Mouse (Mus musculus) heart, postnatal 0 days (tissue): Measurements from ENCODE around the gene Atp8a1. TPM values are rescaled to one million over a fixed set of nuclear protein-coding genes. Genes with fewer than 3 reads are reported as not detected.

Experiments
- ATAC-seq: fragments of 200-750 bp; cut with Nextera tagmentation; 2 replicates; pipeline ENCODE4 v1.8.0; 2017; ENCODE audit warnings: low read depth, moderate number of reproducible peaks, moderate library complexity; ENCODE audit not compliant: insufficient read depth
- DNase-seq: peaks from one replicate; pipeline ENCODE4 v3.0.0-alpha.2; 2016; ENCODE audit warnings: low spot score
- H3K27ac ChIP-seq: fragments of 300-500 bp; sonication (generic); 2 replicates; pipeline ENCODE4 v1.5.1; 2014; ENCODE audit warnings: low read depth, mild to moderate bottlenecking
- H3K27me3 ChIP-seq: fragments of 300-500 bp; sonication (generic); 2 replicates; pipeline ENCODE4 v1.6.1; 2014; ENCODE audit warnings: low read length, mixed read lengths; ENCODE audit not compliant: control insufficient read depth, insufficient read depth
- H3K36me3 ChIP-seq: fragments of 300-500 bp; sonication (generic); replicated peaks from 2 replicates; pipeline ENCODE4 v1.6.1; 2014; ENCODE audit warnings: low read length, mixed read lengths; ENCODE audit not compliant: control insufficient read depth, insufficient read depth
- H3K4me1 ChIP-seq: fragments of 300-500 bp; sonication (generic); 2 replicates; pipeline ENCODE4 v1.6.1; 2014; ENCODE audit warnings: antibody characterized with exemption; ENCODE audit not compliant: control insufficient read depth, insufficient read depth
- H3K4me2 ChIP-seq: fragments of 300-500 bp; sonication (generic); 2 replicates; pipeline ENCODE4 v1.6.1; 2014; ENCODE audit warnings: low read depth, mild to moderate bottlenecking, low read length, moderate library complexity
- H3K4me3 ChIP-seq: fragments of 300-500 bp; sonication (generic); 2 replicates; pipeline ENCODE4 v1.5.1; 2014; ENCODE audit warnings: low read depth, low read length
- H3K9ac ChIP-seq: fragments of 300-500 bp; sonication (generic); replicated peaks from 2 replicates; pipeline ENCODE4 v1.6.1; 2014; ENCODE audit warnings: low read depth, low read length, mixed read lengths
- H3K9me3 ChIP-seq: fragments of 300-500 bp; sonication (generic); replicated peaks from 2 replicates; pipeline ENCODE4 v1.6.1; 2016; ENCODE audit warnings: low read length; ENCODE audit not compliant: control insufficient read depth
- CTCF ChIP-seq: IDR thresholded peaks from 2 replicates; pipeline ENCODE4 v1.5.1; 2016; ENCODE audit warnings: antibody characterized with exemption, control low read depth, low read depth
- EP300 ChIP-seq: IDR thresholded peaks from 2 replicates; pipeline ENCODE4 v1.6.1; 2016; ENCODE audit warnings: antibody characterized with exemption, low read depth
- WGBS: fragments of 180-500 bp; shearing (Covaris S2); extraction: QIAGEN DNeasy Blood & Tissue Kit; methylation state at CpG from one replicate; pipeline ENCODE4 v1.1.7; 2014; 5-methylcytosine and 5-hydroxymethylcytosine counted together
- polyA plus RNA-seq: library from polyadenylated mRNA; unstranded; fragments of >200 nt; fragmentation: Nextera tagmentation; extraction: Ambion mirVana; gene quantifications from 2 replicates; pipeline ENCODE4 v1.2.1, GENCODE M21; 2015
- total RNA-seq: library from RNA; depleted of rRNA; stranded (reverse); fragments of >200 nt; gene quantifications from 2 replicates; pipeline ENCODE4 v1.2.3, GENCODE M21; 2014; ENCODE audit warnings: low replicate concordance

Gene Atp8a1
- total and polyA plus RNA-seq, 2 experiments from 2014 or later, result 5.8 to 17.0 TPM

DNA sequence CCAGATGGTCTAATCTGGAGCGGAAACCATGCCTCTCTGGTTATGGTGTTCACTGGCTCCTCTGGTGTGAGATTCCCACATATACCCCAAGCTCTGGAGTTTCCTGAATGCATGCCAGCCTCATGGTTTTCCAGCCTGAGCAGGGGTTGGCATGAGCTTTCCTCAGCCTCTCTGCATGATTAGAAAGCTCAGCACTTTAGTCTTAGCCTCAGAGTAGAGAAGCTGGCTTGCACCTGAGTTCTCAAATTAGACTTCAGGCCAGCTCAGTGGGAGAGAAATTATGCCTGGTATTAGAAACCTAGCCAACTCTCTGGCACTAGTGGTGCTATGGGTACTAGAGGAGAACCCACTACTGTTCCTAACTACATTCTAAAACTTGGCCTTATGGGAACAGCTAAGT, 111.5 kb downstream of the Atp8a1 start:
- H3K4me2 ChIP-seq, result no peak overlapping the region
- DNase-seq (peak; percentile 18), ATAC-seq (peak; percentile 60; the same call in 1 of the 2 replicates)
- H3K9ac ChIP-seq, result no peak overlapping the region
- WGBS, result 88% methylated on average over 1 of the region's 1 CpGs
- H3K36me3 ChIP-seq, result no peaks in the 10 kb centered on the region
- no peaks in the 10 kb centered on the region for H3K9me3 ChIP-seq
- H3K4me3 ChIP-seq, result no peak overlapping the region
- no peaks in the 10 kb centered on the region for H3K27me3 ChIP-seq
- peak overlapping the region; percentile 19; the same call in 1 of the 2 replicates for H3K27ac ChIP-seq
- no peaks in the 10 kb centered on the region for H3K4me1 ChIP-seq
- TF ChIP-seq CTCF (no peak), EP300 (no peak)

DNA sequence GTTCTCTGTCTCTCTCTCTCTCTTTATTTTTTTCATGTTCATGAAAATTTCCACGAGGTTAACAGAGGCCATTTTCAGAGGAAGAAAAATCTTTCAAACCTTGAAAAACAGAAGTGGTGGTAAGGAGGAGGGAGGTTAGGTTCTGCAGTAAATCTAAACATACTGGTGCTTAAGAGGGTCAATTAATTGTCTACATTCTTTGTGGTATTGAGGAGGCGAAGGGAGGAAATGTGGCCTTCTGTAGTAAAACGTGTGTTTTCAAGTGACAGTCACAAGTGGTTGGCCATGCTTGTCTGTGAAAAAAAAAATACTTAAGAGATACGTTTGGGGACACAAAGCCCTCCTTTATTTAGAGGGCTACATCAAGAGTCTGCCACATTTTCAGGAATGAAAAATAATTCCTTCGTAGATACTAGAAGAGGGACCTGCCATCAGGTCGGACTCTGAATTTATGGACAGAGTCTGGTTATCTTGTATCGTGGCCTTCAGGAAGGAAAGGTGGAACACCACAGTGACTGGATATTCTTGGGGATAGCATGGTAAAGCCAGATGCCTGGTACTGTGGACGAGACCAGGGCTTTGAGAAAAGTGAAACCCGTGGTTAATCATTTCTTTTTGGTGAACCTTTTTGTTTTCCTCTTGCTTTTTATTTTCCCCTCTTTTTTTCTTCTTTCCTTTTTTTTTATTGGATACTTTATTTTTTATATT, 113.5 kb downstream of the Atp8a1 start:
- DNase-seq (no peak), ATAC-seq (no peak)
- no peaks in the 10 kb centered on the region for H3K9me3 ChIP-seq
- no peak overlapping the region for H3K4me3 ChIP-seq
- no peak overlapping the region for H3K4me2 ChIP-seq
- no peak overlapping the region for H3K9ac ChIP-seq
- H3K4me1 ChIP-seq, result no peaks in the 10 kb centered on the region
- H3K27ac ChIP-seq, result no peak overlapping the region
- peaks cover 7% of the 10 kb centered on the region for H3K36me3 ChIP-seq
- TF ChIP-seq EP300 (no peak), CTCF (no peak)
- H3K27me3 ChIP-seq, result no peaks in the 10 kb centered on the region
- WGBS, result 66% methylated on average over 9 of the region's 9 CpGs

DNA sequence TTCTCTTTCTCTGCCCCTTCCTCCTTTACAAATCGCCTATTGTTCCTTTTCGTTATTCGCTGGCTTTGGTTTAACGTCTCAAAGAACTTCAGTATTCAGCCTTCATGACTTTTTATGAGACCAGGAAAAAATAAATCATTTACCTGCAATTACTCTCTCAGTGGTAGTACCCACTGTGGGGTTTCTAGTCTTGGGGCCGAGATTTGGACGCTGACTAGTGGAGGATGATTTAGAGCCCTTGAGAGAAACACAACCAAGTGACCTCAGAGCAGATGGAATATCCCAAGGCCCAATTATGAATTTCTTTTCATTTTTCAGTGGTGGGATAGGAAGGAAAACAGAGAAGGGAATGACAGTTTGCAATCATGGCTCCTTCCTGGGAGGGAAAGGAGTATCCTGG, 114.1 kb downstream of the Atp8a1 start:
- no peak overlapping the region for H3K4me3 ChIP-seq
- no peak for DNase-seq

DNA sequence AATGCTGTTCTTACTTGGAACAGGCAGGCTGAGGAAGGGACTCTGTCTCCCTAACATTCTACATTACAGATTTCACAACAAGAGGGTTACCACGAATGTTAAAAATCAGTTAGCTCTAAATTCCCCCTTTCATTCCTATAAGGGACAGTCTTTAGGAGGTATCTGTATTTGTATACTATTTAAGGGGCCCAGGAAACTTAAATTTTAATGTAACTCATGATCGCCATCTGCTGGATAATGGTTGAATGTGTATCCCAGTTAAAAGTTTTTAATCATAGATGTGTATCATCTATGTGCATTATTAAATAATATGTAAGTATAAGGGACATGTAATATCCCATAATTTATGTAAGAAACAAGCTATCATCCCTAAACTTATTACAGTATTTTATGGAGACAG, 119.5 kb downstream of the Atp8a1 start:
- no peak overlapping the region for H3K9ac ChIP-seq
- H3K27ac ChIP-seq, result no peak overlapping the region
- no peak for ATAC-seq
- no peaks in the 10 kb centered on the region for H3K4me1 ChIP-seq
- no peak overlapping the region for H3K4me3 ChIP-seq
- DNase-seq, result peak; percentile 22
- no peaks in the 10 kb centered on the region for H3K9me3 ChIP-seq
- H3K4me2 ChIP-seq, result no peak overlapping the region
- peaks cover 7% of the 10 kb centered on the region for H3K36me3 ChIP-seq
- H3K27me3 ChIP-seq, result no peaks in the 10 kb centered on the region
- TF ChIP-seq EP300, result no peak
- peak; percentile 53 for TF ChIP-seq CTCF
- 9% methylated on average over 2 of the region's 2 CpGs for WGBS

More for the DNA sequence above, 114.1 kb downstream of the Atp8a1 start:
- TF ChIP-seq CTCF (no peak), EP300 (no peak)
- Histone ChIP-seq H3K27me3 (no peaks in the 10 kb centered on the region), H3K9ac (no peak overlapping the region), H3K9me3 (no peaks in the 10 kb centered on the region), H3K36me3 (peaks cover 7% of the 10 kb centered on the region), H3K4me1 (no peaks in the 10 kb centered on the region), H3K4me2 (no peak overlapping the region), H3K27ac (no peak overlapping the region)
- 87% methylated on average over 6 of the region's 6 CpGs for WGBS
- ATAC-seq, result no peak

DNA sequence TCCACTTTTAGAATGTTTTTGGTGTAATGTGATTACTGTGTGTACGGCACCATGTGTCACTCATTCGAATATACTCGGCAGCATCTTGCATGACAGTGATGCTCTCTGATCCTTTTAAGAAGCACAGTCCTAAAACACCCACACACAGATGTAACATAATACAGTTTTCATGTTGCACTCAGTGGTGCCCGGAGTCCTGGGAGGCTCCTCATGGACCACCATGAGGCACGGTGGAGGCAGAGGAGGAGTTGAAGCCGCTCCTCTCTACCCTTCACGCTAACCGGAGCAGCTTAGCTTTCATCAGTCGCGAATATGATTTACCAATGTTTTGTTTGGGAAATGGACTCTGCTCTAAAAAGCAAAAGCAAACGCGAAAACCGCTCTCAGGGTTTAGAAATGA, 120.4 kb downstream of the Atp8a1 start:
- Histone ChIP-seq H3K4me1 (no peaks in the 10 kb centered on the region), H3K4me3 (no peak overlapping the region), H3K4me2 (no peak overlapping the region), H3K9me3 (no peaks in the 10 kb centered on the region), H3K27me3 (no peaks in the 10 kb centered on the region), H3K36me3 (peaks cover 7% of the 10 kb centered on the region), H3K9ac (no peak overlapping the region), H3K27ac (no peak overlapping the region)
- WGBS, result 86% methylated on average over 13 of the region's 13 CpGs
- ATAC-seq, result no peak
- TF ChIP-seq CTCF, result no peak
- no peak for TF ChIP-seq EP300
- no peak for DNase-seq

DNA sequence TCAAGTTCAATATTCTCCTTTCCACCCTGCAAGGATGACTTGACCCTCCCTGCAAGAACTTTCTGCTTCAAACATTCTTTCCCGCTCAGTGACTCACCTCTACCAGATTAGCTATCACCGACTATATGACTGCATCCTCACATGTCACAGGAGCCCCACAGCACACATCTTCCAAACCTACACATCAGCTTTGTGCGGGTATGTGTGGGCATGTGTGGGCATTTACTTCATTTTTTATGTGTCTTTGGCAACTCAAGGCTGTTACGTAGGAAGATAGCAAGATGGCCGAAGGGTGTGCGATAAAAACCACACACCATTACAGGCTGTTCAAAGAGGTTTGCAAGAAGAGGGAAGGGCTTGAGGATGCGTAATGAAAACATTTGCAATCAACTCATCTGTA, 145.6 kb downstream of the Atp8a1 start:
- Histone ChIP-seq H3K27ac (no peak overlapping the region), H3K4me2 (no peak overlapping the region), H3K4me3 (no peak overlapping the region), H3K9me3 (no peaks in the 10 kb centered on the region), H3K36me3 (peaks cover 5% of the 10 kb centered on the region; the same call in 1 of the 2 replicates), H3K9ac (no peak overlapping the region), H3K4me1 (peaks cover 19% of the 10 kb centered on the region), H3K27me3 (no peaks in the 10 kb centered on the region)
- ATAC-seq (no peak), DNase-seq (no peak)
- TF ChIP-seq EP300 (no peak), CTCF (no peak)
- WGBS, result 86% methylated on average over 7 of the region's 7 CpGs
